In genomic region chr14:30129378-30129777, GRCm38 (mm10) we compare ENCODE assay signal across 10 mouse cellular contexts.
DNase-seq lines count a peak whose midpoint lies in the region; ATAC-seq and TF ChIP-seq lines count a peak whose summit lies in the region.
"Had no signal": no experiment of that assay in that cellular context is flagged by ENCODE, and none has a peak within 500 bp of the region (broad histone marks: within the 10 kb centered on the region; RNA-seq: fewer than 3 reads in every experiment).

No protein-coding gene starts in this region.

- H3K27me3 ChIP-seq in intestine, embryonic 14.5 days (replicated peaks; ENCODE audit: control insufficient read depth, insufficient read depth, low read length) = no peaks in the 10 kb centered on the region
- no peaks in the 10 kb centered on the region for H3K27me3 ChIP-seq in intestine, embryonic 15.5 days (replicated peaks)
- no peaks in the 10 kb centered on the region; the same call in 1 of the 2 replicates for H3K27me3 ChIP-seq in G1E (ENCODE audit: insufficient read depth, low read length)
- no peaks in the 10 kb centered on the region for H3K27me3 ChIP-seq in liver, embryonic 14.5 days (ENCODE audit: control insufficient read depth, insufficient read depth, low read length)
- H3K27me3 ChIP-seq: embryonic facial prominence, embryonic 15.5 days; limb, embryonic 13.5 days had no signal

- H3K36me3 ChIP-seq in intestine, embryonic 14.5 days (ENCODE audit: control insufficient read depth, insufficient read depth, low read length) = no peaks in the 10 kb centered on the region
- H3K36me3 ChIP-seq in intestine, embryonic 15.5 days = no peaks in the 10 kb centered on the region
- no peaks in the 10 kb centered on the region for H3K36me3 ChIP-seq in G1E (replicated peaks)
- H3K36me3 ChIP-seq in liver, embryonic 14.5 days (replicated peaks; ENCODE audit: control insufficient read depth, insufficient read depth, low read depth) = no peaks in the 10 kb centered on the region
- H3K36me3 ChIP-seq: embryonic facial prominence, embryonic 15.5 days; limb, embryonic 13.5 days had no signal

- H3K9me3 ChIP-seq in intestine, embryonic 14.5 days (ENCODE audit: control insufficient read depth, low read length) = no peaks in the 10 kb centered on the region
- no peaks in the 10 kb centered on the region for H3K9me3 ChIP-seq in intestine, embryonic 15.5 days
- no peaks in the 10 kb centered on the region for H3K9me3 ChIP-seq in G1E (replicated peaks)
- H3K9me3 ChIP-seq in liver, embryonic 14.5 days (ENCODE audit: control insufficient read depth, low read length) = no peaks in the 10 kb centered on the region
- H3K9me3 ChIP-seq: embryonic facial prominence, embryonic 15.5 days; limb, embryonic 13.5 days had no signal

- no peak for ATAC-seq in intestine, embryonic 14.5 days (replicated peaks; ENCODE audit: low FRiP score, low TSS enrichment, low read depth)
- ATAC-seq in intestine, embryonic 15.5 days = no peak
- ATAC-seq in G1E (ENCODE audit: extremely low read depth, insufficient number of reproducible peaks, low FRiP score, poor library complexity, severe bottlenecking) = no peak
- no peak for ATAC-seq in liver, embryonic 14.5 days (ENCODE audit: insufficient read depth)
- no peak for ATAC-seq in erythroid progenitor cell, adult 5-6 weeks (replicated peaks; ENCODE audit: low FRiP score, poor library complexity, severe bottlenecking)

- no peak overlapping the region for H3K9ac ChIP-seq in intestine, embryonic 14.5 days (ENCODE audit: low read length)
- no peak overlapping the region for H3K9ac ChIP-seq in intestine, embryonic 15.5 days
- H3K9ac ChIP-seq in liver, embryonic 14.5 days (replicated peaks) = no peak overlapping the region
- H3K9ac ChIP-seq: embryonic facial prominence, embryonic 15.5 days; limb, embryonic 13.5 days had no signal

- H3K4me3 ChIP-seq in intestine, embryonic 14.5 days (ENCODE audit: low read depth, low read length) = no peak overlapping the region
- H3K4me3 ChIP-seq in intestine, embryonic 15.5 days (replicated peaks) = no peak overlapping the region
- H3K4me3 ChIP-seq in G1E (ENCODE audit: low read depth, low read length) = no peak overlapping the region
- no peak overlapping the region for H3K4me3 ChIP-seq in embryonic fibroblast, embryonic 13.5 days (ENCODE audit: insufficient read depth, low read length)
- H3K4me3 ChIP-seq in liver, embryonic 14.5 days (ENCODE audit: insufficient read depth in 1 of 2, low read depth in 2 of 2, low read length in 2 of 2) = no peak overlapping the region
- H3K4me3 ChIP-seq: embryonic facial prominence, embryonic 15.5 days; limb, embryonic 13.5 days had no signal

- WGBS in intestine, embryonic 14.5 days = 43% methylated on average over 9 of the region's 9 CpGs
- WGBS in intestine, embryonic 15.5 days = 35% methylated on average over 9 of the region's 9 CpGs
- whole genome bisulfite sequencing in liver, embryonic 14.5 days (ENCODE audit: insufficient replicate concordance) = 32% methylated on average over 9 of the region's 9 CpGs

- no peak overlapping the region for H3K4me2 ChIP-seq in intestine, embryonic 14.5 days (ENCODE audit: low read length)
- no peak overlapping the region for H3K4me2 ChIP-seq in intestine, embryonic 15.5 days (replicated peaks)
- H3K4me2 ChIP-seq in liver, embryonic 14.5 days (ENCODE audit: low read depth) = no peak overlapping the region
- H3K4me2 ChIP-seq: embryonic facial prominence, embryonic 15.5 days; limb, embryonic 13.5 days had no signal

- TF ChIP-seq POLR2A in embryonic fibroblast, embryonic 13.5 days (IDR thresholded peaks at IDR 0.05; ENCODE audit: low read depth, low read length) = no peak

- TF ChIP-seq CTCF in G1E (IDR thresholded peaks at IDR 0.05; ENCODE audit: low read depth, low read length) = 0 out of 2 replicates have a peak, but pooled peaks have one; percentile 32
- peak; percentile 22; the same call in 1 of the 2 replicates for TF ChIP-seq CTCF in embryonic fibroblast, embryonic 13.5 days (IDR thresholded peaks at IDR 0.05; ENCODE audit: borderline replicate concordance, insufficient read depth, low read length)
- peak; percentile 84 for TF ChIP-seq CTCF in liver, embryonic 14.5 days (IDR thresholded peaks at IDR 0.05; ENCODE audit: low read depth)

- no peaks in the 10 kb centered on the region for H3K4me1 ChIP-seq in intestine, embryonic 14.5 days (replicated peaks; ENCODE audit: control insufficient read depth, insufficient read depth, low read length)
- H3K4me1 ChIP-seq in intestine, embryonic 15.5 days (replicated peaks) = no peaks in the 10 kb centered on the region
- H3K4me1 ChIP-seq in G1E (ENCODE audit: insufficient read depth, low read depth, low read length) = no peaks in the 10 kb centered on the region
- H3K4me1 ChIP-seq in embryonic fibroblast, embryonic 13.5 days (ENCODE audit: control insufficient read depth, insufficient read depth, low read length) = no peaks in the 10 kb centered on the region
- no peaks in the 10 kb centered on the region for H3K4me1 ChIP-seq in liver, embryonic 14.5 days (replicated peaks; ENCODE audit: control insufficient read depth in 2 of 2, insufficient read depth in 2 of 2, low read length in 1 of 2)

- no peak overlapping the region for H3K27ac ChIP-seq in intestine, embryonic 14.5 days (ENCODE audit: low read depth)
- H3K27ac ChIP-seq in intestine, embryonic 15.5 days = no peak overlapping the region
- no peak overlapping the region for H3K27ac ChIP-seq in embryonic fibroblast, embryonic 13.5 days (ENCODE audit: insufficient read depth, low read length)
- H3K27ac ChIP-seq in liver, embryonic 14.5 days = no peak overlapping the region
- H3K27ac ChIP-seq: embryonic facial prominence, embryonic 15.5 days; limb, embryonic 13.5 days had no signal

- DNase-seq in intestine, embryonic 14.5 days (ENCODE audit: low spot score) = peak; percentile 57
- DNase-seq in B cell, adult 2 months = peak; percentile 65 to 66
- DNase-seq in G1E (ENCODE audit: low spot score) = peak; percentile 18
- peak in 2 of 3 experiments; percentile 4 to 10 for DNase-seq in liver, embryonic 14.5 days (ENCODE audit: low read depth in 3 of 3, low spot score in 3 of 3)
- peak; percentile 56 for DNase-seq in thymus, postnatal 14 days

- no peak for TF ChIP-seq EP300 in liver, embryonic 14.5 days (IDR thresholded peaks at IDR 0.05; ENCODE audit: low read depth)

Comparison
In these comparisons a context has a peak if more than half of its experiments do, and no peak if none do; other contexts are left out.
1. DNase-seq: peak in every context shown above with its lines; median percentile 66 in B cell, adult 2 months; 57 in intestine, embryonic 14.5 days; 56 in thymus, postnatal 14 days; 18 in G1E; 7 in liver, embryonic 14.5 days.
2. CTCF ChIP-seq: peak in every context shown above with its lines; median percentile 84 in liver, embryonic 14.5 days; 32 in G1E; 22 in embryonic fibroblast, embryonic 13.5 days.